Comparison of ENCODE assay signal across 8 mouse cellular contexts in the genomic region with DNA sequence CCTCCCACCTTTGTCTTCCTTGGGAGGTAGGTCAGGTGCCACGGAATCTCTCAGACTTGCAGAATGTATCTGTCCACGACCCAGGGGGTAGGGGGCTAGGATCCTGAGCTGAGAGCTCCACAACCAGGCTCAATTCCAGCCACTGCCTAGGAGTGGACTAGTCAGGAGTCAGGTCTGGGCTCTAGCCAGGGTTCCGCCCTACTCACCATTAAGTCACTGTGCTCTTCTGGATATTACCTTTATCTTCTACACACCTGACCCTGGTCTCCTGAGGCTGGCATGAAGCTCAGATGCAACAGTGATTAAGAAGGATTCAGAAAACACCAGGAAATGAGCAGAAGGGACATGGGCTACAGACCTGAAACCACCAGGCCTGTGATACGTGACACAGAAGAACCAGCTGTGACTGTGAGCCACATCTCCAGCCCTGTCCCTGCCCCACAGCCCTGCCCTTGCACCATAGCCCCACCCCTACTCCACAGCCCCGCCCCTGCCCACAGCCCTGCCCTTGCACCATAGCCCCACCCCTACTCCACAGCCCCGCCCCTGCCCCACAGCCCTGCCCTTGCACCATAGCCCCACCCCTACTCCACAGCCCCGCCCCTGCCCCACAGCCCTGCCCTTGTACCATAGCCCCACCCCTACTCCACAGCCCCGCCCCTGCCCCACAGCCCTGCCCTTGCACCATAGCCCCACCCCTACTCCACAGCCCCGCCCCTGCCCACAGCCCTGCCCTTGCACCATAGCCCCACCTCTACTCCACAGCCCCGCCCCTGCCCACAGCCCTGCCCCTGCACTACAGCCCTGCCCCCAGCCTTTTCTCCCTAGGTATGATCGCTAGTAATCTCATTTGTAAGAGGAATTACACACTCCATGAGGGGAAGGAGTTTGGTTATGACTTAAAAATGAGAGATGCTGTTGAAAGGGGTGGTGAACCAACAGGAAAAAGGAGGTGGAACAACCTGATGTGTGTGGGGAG.
DNase-seq lines count a peak whose midpoint lies in the region; ATAC-seq and TF ChIP-seq lines count a peak whose summit lies in the region.
"Not testable (repeated sequence)": the region's sequence is repeated elsewhere in the genome, so short reads cannot be mapped to it uniquely, and the experiment has no call there.

No protein-coding gene starts in this region.

- H3K9ac ChIP-seq in kidney, postnatal 0 days (ENCODE audit: low read depth, low read length); liver, postnatal 0 days (replicated peaks); stomach, embryonic 16.5 days (ENCODE audit: low read length): not testable (repeated sequence)

- H3K4me2 ChIP-seq in kidney, postnatal 0 days (ENCODE audit: low read length); liver, postnatal 0 days (ENCODE audit: low read depth, low read length): not testable (repeated sequence)
- H3K4me2 ChIP-seq in stomach, embryonic 16.5 days (ENCODE audit: low read depth, low read length) = 0 out of 2 replicates have a peak overlapping the region, but pooled peaks have one; percentile 20

- ATAC-seq in common myeloid progenitor, adult 5-6 weeks (replicated peaks; ENCODE audit: low read depth, poor library complexity, severe bottlenecking) = peak; percentile 69
- 0 out of 2 replicates have a peak, but pooled peaks have one; percentile 54 for ATAC-seq in kidney, postnatal 0 days (replicated peaks; ENCODE audit: low FRiP score, low read depth)
- ATAC-seq in liver, postnatal 0 days = peak; percentile 72
- ATAC-seq in stomach, embryonic 16.5 days (ENCODE audit: insufficient read depth, low FRiP score) = peak; percentile 80; the same call in 1 of the 2 replicates

- not testable (repeated sequence) for H3K36me3 ChIP-seq in kidney, postnatal 0 days (ENCODE audit: insufficient read depth, low read length); liver, postnatal 0 days (replicated peaks; ENCODE audit: insufficient read depth, low read length); midbrain, embryonic 10.5 days; stomach, embryonic 16.5 days (ENCODE audit: control insufficient read depth, insufficient read depth, low read length)

- intact Hi-C loops in gastrocnemius, adult 2 months (cut with DNase I) = not testable (repeated sequence)

- H3K27ac ChIP-seq in gastrocnemius, adult 2 months; kidney, postnatal 0 days; liver, postnatal 0 days (ENCODE audit: low read depth); midbrain, embryonic 10.5 days (replicated peaks): not testable (repeated sequence)
- peak overlapping the region; percentile 43; the same call in 1 of the 2 replicates for H3K27ac ChIP-seq in stomach, embryonic 16.5 days (ENCODE audit: low read length)

- H3K4me3 ChIP-seq in gastrocnemius, adult 2 months; kidney, postnatal 0 days (replicated peaks; ENCODE audit: low read depth, low read length); liver, postnatal 0 days (ENCODE audit: low read depth, low read length); midbrain, embryonic 10.5 days; stomach, embryonic 16.5 days (replicated peaks; ENCODE audit: low read length): not testable (repeated sequence)

- DNase-seq in 416B (ENCODE audit: low read depth) (peak; percentile 88), MEL-GATA-1-ER (ENCODE audit: extremely low read depth, low read depth) (peak; percentile 34)
- DNase-seq in gastrocnemius, adult 2 months = peak; percentile 25
- not testable (repeated sequence) for DNase-seq in kidney, postnatal 0 days (ENCODE audit: low spot score)
- DNase-seq in liver, postnatal 0 days = peak; percentile 84
- peak; percentile 39 for DNase-seq in midbrain, embryonic 10.5 days (ENCODE audit: low spot score)

- not testable (repeated sequence) for H3K27me3 ChIP-seq in kidney, postnatal 0 days (ENCODE audit: insufficient read depth, low read length); liver, postnatal 0 days (ENCODE audit: insufficient read depth, low read length); midbrain, embryonic 10.5 days (ENCODE audit: low read depth, poor library complexity, severe bottlenecking); stomach, embryonic 16.5 days (ENCODE audit: control insufficient read depth, insufficient read depth, low read length)

- not testable (repeated sequence) for TF ChIP-seq CTCF in gastrocnemius, adult 2 months (IDR thresholded peaks at IDR 0.05); kidney, postnatal 0 days (IDR thresholded peaks at IDR 0.05; ENCODE audit: low read depth); liver, postnatal 0 days (IDR thresholded peaks at IDR 0.05; ENCODE audit: low read depth)

- H3K4me1 ChIP-seq in kidney, postnatal 0 days (replicated peaks; ENCODE audit: insufficient read depth, low read length); liver, postnatal 0 days (ENCODE audit: insufficient read depth); stomach, embryonic 16.5 days (ENCODE audit: control insufficient read depth, insufficient read depth, low read length): not testable (repeated sequence)
- H3K4me1 ChIP-seq in midbrain, embryonic 10.5 days = peaks cover 35% of the 10 kb centered on the region

- 32% methylated on average over 8 of the region's 11 CpGs for WGBS in kidney, postnatal 0 days
- 29% methylated on average over 8 of the region's 11 CpGs for WGBS in liver, postnatal 0 days (ENCODE audit: insufficient replicate concordance)
- 42% methylated on average over 6 of the region's 11 CpGs for WGBS in midbrain, embryonic 10.5 days
- WGBS in stomach, embryonic 16.5 days = 31% methylated on average over 9 of the region's 11 CpGs

- not testable (repeated sequence) for H3K9me3 ChIP-seq in kidney, postnatal 0 days (replicated peaks; ENCODE audit: low read length); liver, postnatal 0 days (ENCODE audit: low read length); midbrain, embryonic 10.5 days (replicated peaks); stomach, embryonic 16.5 days (replicated peaks; ENCODE audit: control insufficient read depth, low read length)

- not testable (repeated sequence) for TF ChIP-seq EP300 in liver, postnatal 0 days (IDR thresholded peaks at IDR 0.05; ENCODE audit: low read depth)
